Mouse (Mus musculus): Measurements from ENCODE around the gene Lrrc32. TPM values are rescaled to one million over a fixed set of nuclear protein-coding genes. Genes with fewer than 3 reads are reported as not detected.

Lrrc32 gene
- polyA plus RNA-seq, 1 experiment from 2014 or later = 8.9 TPM

DNA sequence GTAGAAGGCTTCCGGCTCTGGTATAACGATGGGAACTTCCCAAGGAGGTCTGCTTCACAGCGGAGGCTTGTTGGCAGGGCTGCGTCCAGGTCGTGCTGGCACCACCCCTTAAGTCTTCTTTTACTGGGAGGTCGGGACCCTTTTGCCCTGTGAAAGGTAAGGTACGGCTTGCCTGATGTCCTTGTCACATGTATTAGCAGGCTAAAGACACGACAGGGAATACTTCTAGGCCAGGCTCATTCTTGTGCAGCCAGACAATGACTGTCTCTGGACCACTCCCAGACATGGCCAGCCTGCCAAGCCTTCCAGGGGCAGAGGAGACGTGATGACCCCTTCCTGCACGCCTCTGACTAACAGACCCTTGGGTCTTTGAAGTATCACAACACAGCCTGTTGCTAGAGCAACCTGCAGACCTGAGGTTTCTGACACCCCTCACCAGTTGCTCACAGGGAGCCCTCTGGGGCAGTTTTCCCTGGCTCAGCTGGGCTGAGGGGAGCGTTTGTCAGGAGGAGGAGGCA lies 54.8 kb downstream of the Lrrc32 start:
- ATAC-seq (no peak), DNase-seq (ENCODE audit: low read depth, low spot score) (no peak)
- ChIA-PET POLR2A (interaction anchor here (0.6 kb wide), 1 partner anchor 9 kb away, joined by 4 read pairs; no protein-coding TSS in a partner anchor), CTCF (no interaction called here)
- H3K27me3 ChIP-seq = no peaks in the 10 kb centered on the region
- TF ChIP-seq CTCF (IDR thresholded peaks at IDR 0.05) = no peak
- in situ Hi-C loops (cut with MboI; ENCODE audit: low pct_unique_long_range_greater_than_20kb) = no loop called here

DNA sequence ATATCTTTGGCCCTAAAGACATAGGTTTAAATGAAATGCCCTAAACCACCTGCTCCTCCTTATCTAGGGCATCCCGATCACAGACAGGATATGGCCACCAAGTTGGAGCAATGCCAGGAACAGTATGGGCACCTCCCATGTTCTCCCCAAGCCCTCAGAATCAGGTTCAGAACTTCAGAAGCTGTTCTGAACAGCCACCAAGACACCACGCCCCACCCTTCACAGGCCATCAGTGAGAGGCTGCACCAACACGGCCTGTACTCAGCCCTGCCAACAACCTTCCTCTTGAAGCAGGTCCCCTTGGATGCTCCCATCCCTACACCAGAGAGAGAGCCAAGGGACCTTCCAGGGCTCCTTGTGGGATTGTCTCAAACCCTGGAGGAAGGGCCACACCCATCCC lies 55.5 kb downstream of the Lrrc32 start:
- DNase-seq (ENCODE audit: low read depth, low spot score) = no peak
- no peaks in the 10 kb centered on the region for H3K27me3 ChIP-seq
- in situ Hi-C loops (cut with MboI; ENCODE audit: low pct_unique_long_range_greater_than_20kb) = no loop called here
- CTCF ChIA-PET = no interaction called here
- no peak for ATAC-seq
- no peak for TF ChIP-seq CTCF (IDR thresholded peaks at IDR 0.05)
- POLR2A ChIA-PET = no interaction called here

DNA sequence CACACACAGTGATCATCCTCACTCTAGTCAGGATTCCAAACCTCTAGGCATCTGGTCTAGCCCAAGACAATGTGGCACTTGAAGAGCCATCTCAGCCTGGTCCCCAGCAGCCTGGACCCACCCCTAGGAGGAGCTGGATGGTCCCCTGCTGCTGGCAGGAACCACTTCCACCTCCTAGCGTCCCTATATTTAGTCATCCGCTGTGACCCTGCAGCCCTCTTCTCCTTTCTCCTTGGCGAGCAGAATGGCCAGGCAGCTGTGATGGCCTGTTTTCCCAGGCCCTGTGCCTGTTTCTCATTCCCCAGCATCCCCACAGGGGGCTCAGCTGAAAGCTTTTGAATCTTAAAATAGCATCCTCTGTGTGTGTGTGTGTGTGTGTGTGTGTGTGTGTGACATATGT lies 59.8 kb downstream of the Lrrc32 start:
- H3K27me3 ChIP-seq = no peaks in the 10 kb centered on the region
- DNase-seq (ENCODE audit: low read depth, low spot score) (no peak), ATAC-seq (no peak)
- ChIA-PET CTCF (no interaction called here), POLR2A (no interaction called here)
- in situ Hi-C loops (cut with MboI; ENCODE audit: low pct_unique_long_range_greater_than_20kb) = no loop called here
- TF ChIP-seq CTCF (IDR thresholded peaks at IDR 0.05) = no peak

DNA sequence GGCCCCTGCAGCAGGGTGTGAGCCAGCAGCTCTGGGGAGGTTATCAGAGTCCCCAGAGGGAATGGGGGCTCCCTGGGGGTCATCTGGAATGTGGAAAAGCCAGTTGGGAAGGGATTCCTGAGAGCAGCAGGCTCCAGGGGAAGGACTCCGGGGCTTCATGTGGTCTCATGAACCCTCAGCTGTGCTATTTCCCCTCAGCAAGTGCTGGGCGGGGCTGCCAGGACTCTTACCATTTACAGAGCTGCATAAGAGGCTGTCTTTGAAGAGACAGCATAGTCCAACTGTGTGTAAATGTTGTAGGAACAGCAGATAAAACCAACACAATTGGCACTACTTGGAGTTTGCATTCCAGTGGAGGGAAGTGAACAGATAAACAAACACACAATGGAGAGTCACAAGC lies 61.5 kb downstream of the Lrrc32 start:
- DNase-seq (ENCODE audit: low read depth, low spot score) (no peak), ATAC-seq (no peak)
- POLR2A ChIA-PET = interaction anchor here (0.6 kb wide), 1 partner anchor 66 kb away, joined by 3 read pairs; no protein-coding TSS in a partner anchor
- CTCF ChIA-PET = interaction anchor here (1.3 kb wide), 1 partner anchor 39 kb away, joined by 3 read pairs; no protein-coding TSS in a partner anchor
- in situ Hi-C loops (cut with MboI; ENCODE audit: low pct_unique_long_range_greater_than_20kb) = no loop called here
- H3K27me3 ChIP-seq = no peaks in the 10 kb centered on the region
- TF ChIP-seq CTCF (IDR thresholded peaks at IDR 0.05) = no peak

DNA sequence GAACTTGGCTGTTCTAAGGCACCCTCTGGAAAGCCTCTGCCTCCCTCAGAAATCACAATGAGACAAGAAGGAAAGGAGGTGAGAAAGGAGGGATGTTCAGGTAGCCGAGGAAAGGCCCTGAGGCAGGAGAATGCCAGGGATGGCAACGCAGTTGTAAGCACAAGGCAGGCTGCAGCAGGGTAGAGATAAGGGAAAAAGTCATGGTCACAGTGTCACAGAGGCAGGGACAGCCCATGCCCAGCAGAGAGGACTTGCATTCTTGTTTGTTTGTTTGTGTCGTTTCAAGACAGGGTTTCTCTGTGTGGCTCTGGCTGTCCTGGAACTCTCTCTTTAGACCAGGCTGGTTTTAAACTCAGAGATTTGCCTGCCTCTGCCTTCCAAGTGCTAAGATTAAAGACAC lies 62.0 kb downstream of the Lrrc32 start:
- no peak for DNase-seq (ENCODE audit: low read depth, low spot score)
- ATAC-seq = no peak
- in situ Hi-C loops (cut with MboI; ENCODE audit: low pct_unique_long_range_greater_than_20kb) = no loop called here
- H3K27me3 ChIP-seq = no peaks in the 10 kb centered on the region
- POLR2A ChIA-PET = no interaction called here
- CTCF ChIA-PET = interaction anchor here (1.3 kb wide), 1 partner anchor 38 kb away, joined by 3 read pairs; no protein-coding TSS in a partner anchor
- TF ChIP-seq CTCF (IDR thresholded peaks at IDR 0.05) = no peak

Other genes with a start within 250 kb of the Lrrc32 start
- 67.8 TPM for gene Acer3, start 168.1 kb upstream of the Lrrc32 start, polyA plus RNA-seq (2021)
- gene Tsku, start 128.0 kb upstream of the Lrrc32 start, polyA plus RNA-seq (2021) = 22.5 TPM
- gene Gucy2d, start 48.9 kb upstream of the Lrrc32 start, polyA plus RNA-seq (2021) = not detected
- 30.3 TPM for gene Emsy, start 167.5 kb downstream of the Lrrc32 start, polyA plus RNA-seq (2021)
- 46.9 TPM for gene Thap12, start 213.8 kb downstream of the Lrrc32 start, polyA plus RNA-seq (2021)